Comparison of ENCODE assay signal across 8 mouse cellular contexts in the genomic region with DNA sequence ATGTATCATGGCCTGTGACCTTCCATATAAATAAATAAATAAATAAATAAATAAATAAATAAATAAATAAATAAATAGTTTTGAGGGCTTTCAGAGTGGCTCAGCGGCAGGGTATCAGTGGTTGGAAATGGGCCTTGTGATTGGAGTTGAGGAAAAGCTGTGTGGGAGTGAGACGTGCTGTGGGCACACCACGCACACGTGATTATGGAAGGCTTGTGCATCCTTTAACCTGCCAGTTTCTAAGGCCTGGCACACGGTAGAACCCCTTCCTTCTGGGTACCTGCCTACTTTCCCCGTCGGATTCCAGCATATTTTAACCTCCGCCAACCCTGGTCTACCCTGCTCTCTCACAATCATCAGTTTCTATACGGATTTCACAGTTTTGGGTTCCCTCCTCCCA. TPM values are rescaled to one million over a fixed set of nuclear protein-coding genes. Genes with fewer than 3 reads are reported as not detected.
DNase-seq lines count a peak whose midpoint lies in the region; ATAC-seq and TF ChIP-seq lines count a peak whose summit lies in the region.

No protein-coding gene starts in this region.

- no peak for TF ChIP-seq RAD21 in MEL (IDR thresholded peaks at IDR 0.05; ENCODE audit: low read depth, low read length)

- peak overlapping the region; percentile 55 for H3K4me3 ChIP-seq in heart, postnatal 0 days (ENCODE audit: low read depth, low read length)
- peak overlapping the region; percentile 54 for H3K4me3 ChIP-seq in MEL (ENCODE audit: control insufficient read depth in 1 of 2, insufficient read depth in 1 of 2, low read depth in 2 of 2, low read length in 2 of 2)
- peak overlapping the region; percentile 56 for H3K4me3 ChIP-seq in forebrain, postnatal 0 days (ENCODE audit: low read depth, low read length)
- H3K4me3 ChIP-seq in macrophage (ENCODE audit: inconsistent target), result peak overlapping the region; percentile 17; the same call in 1 of the 2 replicates

- peak overlapping the region; percentile 79 for H3K4me2 ChIP-seq in heart, postnatal 0 days (ENCODE audit: low read depth, low read length)
- peak overlapping the region; percentile 78 for H3K4me2 ChIP-seq in forebrain, postnatal 0 days (ENCODE audit: low read depth)

- no peak for TF ChIP-seq POLR2A in MEL (IDR thresholded peaks at IDR 0.05; ENCODE audit: control insufficient read depth in 1 of 2, insufficient read depth in 1 of 2, low read depth in 1 of 2, low read length in 2 of 2, poor library complexity in 1 of 2)

- DNase-seq in heart, postnatal 0 days (ENCODE audit: low spot score), result no peak
- no peak for DNase-seq in heart, postnatal 10 days
- DNase-seq in MEL (ENCODE audit: low read depth, low spot score), result no peak
- no peak for DNase-seq in forebrain, postnatal 0 days
- no peak for DNase-seq in cerebellum, adult 9-11 months
- no peak for DNase-seq in retina, embryonic 14.5 days (ENCODE audit: low spot score)
- DNase-seq in ovary, adult 18-20 months (ENCODE audit: low spot score), result no peak

- no peak overlapping the region for H3K9ac ChIP-seq in heart, postnatal 0 days (replicated peaks; ENCODE audit: low read depth, low read length)
- peak overlapping the region; percentile 68 for H3K9ac ChIP-seq in MEL (ENCODE audit: control insufficient read depth, low read depth, low read length, poor library complexity, severe bottlenecking)
- peak overlapping the region; percentile 55 for H3K9ac ChIP-seq in forebrain, postnatal 0 days

- no peaks in the 10 kb centered on the region for H3K4me1 ChIP-seq in heart, postnatal 0 days (ENCODE audit: control insufficient read depth, insufficient read depth)
- H3K4me1 ChIP-seq in MEL (ENCODE audit: control insufficient read depth in 1 of 2, insufficient read depth in 2 of 2, low read length in 2 of 2), result peaks cover 0 to 10% of the 10 kb centered on the region in 2 experiments; a peak in 1 of 4 replicates
- no peaks in the 10 kb centered on the region for H3K4me1 ChIP-seq in forebrain, postnatal 0 days (ENCODE audit: insufficient read depth)

- no peak for TF ChIP-seq CTCF in heart, postnatal 0 days (IDR thresholded peaks at IDR 0.05; ENCODE audit: low read depth)
- no peak for TF ChIP-seq CTCF in MEL (IDR thresholded peaks at IDR 0.05 in 2 of 3, conservative IDR thresholded peaks at IDR 0.05 in 1 of 3; ENCODE audit: control insufficient read depth in 1 of 3, insufficient read depth in 1 of 3, low read depth in 2 of 3, low read length in 3 of 3, poor library complexity in 1 of 3, severe bottlenecking in 1 of 3)
- no peak for TF ChIP-seq CTCF in forebrain, postnatal 0 days (IDR thresholded peaks at IDR 0.05; ENCODE audit: low read depth)

- 21% methylated on average over 9 of the region's 9 CpGs for WGBS in heart, postnatal 0 days
- WGBS in forebrain, postnatal 0 days, result 22% methylated on average over 9 of the region's 9 CpGs
- 34% methylated on average over 9 of the region's 9 CpGs for whole genome bisulfite sequencing in macrophage (ENCODE audit: missing documents)

- H3K36me3 ChIP-seq in heart, postnatal 0 days (replicated peaks; ENCODE audit: control insufficient read depth, insufficient read depth, low read length), result no peaks in the 10 kb centered on the region
- H3K36me3 ChIP-seq in MEL (ENCODE audit: control insufficient read depth in 1 of 2, insufficient read depth in 2 of 2, low read length in 2 of 2) (peaks cover 0 to 2% of the 10 kb centered on the region in 2 experiments; a peak in 1 of 4 replicates), macrophage (ENCODE audit: inconsistent target) (no peaks in the 10 kb centered on the region)
- no peaks in the 10 kb centered on the region for H3K36me3 ChIP-seq in forebrain, postnatal 0 days (ENCODE audit: insufficient read depth)

- intact Hi-C loops in heart, postnatal 10 days (cut with DNase I), result loop anchor here (1.0 to 5.0 kb wide), 2 partner anchors 115 to 190 kb away; no protein-coding TSS in a partner anchor

- H3K27ac ChIP-seq in heart, postnatal 0 days (ENCODE audit: low read depth), result no peak overlapping the region
- 0 out of 2 replicates have a peak overlapping the region, but pooled peaks have one; percentile 1 for H3K27ac ChIP-seq in MEL (ENCODE audit: control insufficient read depth, low read depth, low read length)
- H3K27ac ChIP-seq in forebrain, postnatal 0 days (ENCODE audit: low read depth, low read length), result peak overlapping the region; percentile 54; the same call in 1 of the 2 replicates
- H3K27ac ChIP-seq in macrophage, result no peak overlapping the region

- H3K79me2 ChIP-seq in MEL (ENCODE audit: control insufficient read depth, insufficient read depth, low read length, poor library complexity) (no peaks in the 10 kb centered on the region; the same call in 1 of the 2 replicates), macrophage (ENCODE audit: inconsistent target) (no peaks in the 10 kb centered on the region)

- H3K9me3 ChIP-seq in heart, postnatal 0 days (replicated peaks; ENCODE audit: control insufficient read depth, low read length), result no peaks in the 10 kb centered on the region
- no peaks in the 10 kb centered on the region for H3K9me3 ChIP-seq in MEL (replicated peaks; ENCODE audit: insufficient read depth, low read length)
- H3K9me3 ChIP-seq in forebrain, postnatal 0 days (ENCODE audit: low read length), result no peaks in the 10 kb centered on the region

- TF ChIP-seq EP300 in heart, postnatal 0 days (IDR thresholded peaks at IDR 0.05; ENCODE audit: low read depth), result no peak
- TF ChIP-seq EP300 in MEL (IDR thresholded peaks at IDR 0.05; ENCODE audit: low read depth in 1 of 2, low read length in 2 of 2), result no peak

- no peak for ATAC-seq in heart, postnatal 0 days (ENCODE audit: insufficient read depth, low read depth)
- ATAC-seq in forebrain, postnatal 0 days, result peak; percentile 28; the same call in 1 of the 2 replicates

- H3K27me3 ChIP-seq in heart, postnatal 0 days (ENCODE audit: control insufficient read depth, insufficient read depth, low read length), result peaks cover 22% of the 10 kb centered on the region
- H3K27me3 ChIP-seq in MEL (ENCODE audit: control insufficient read depth in 1 of 2, insufficient read depth in 2 of 2, low read length in 2 of 2), result no peaks in the 10 kb centered on the region; a peak in 2 of 4 replicates
- peaks cover 12% of the 10 kb centered on the region for H3K27me3 ChIP-seq in forebrain, postnatal 0 days (ENCODE audit: insufficient read depth, low read length)

RNA-seq across cellular contexts. Expression of a gene that starts 10.8 kb away (rescaled TPM):
- total RNA-seq in heart, postnatal 0 days (2014; rRNA removed; ENCODE audit: low replicate concordance), result 0.92 and 0.93 TPM in 2 replicates
- polyA plus RNA-seq in heart, postnatal 0 days (2015; fragmentation: Nextera tagmentation; extraction: Ambion mirVana), result 0.15 and 0.23 TPM in 2 replicates
- total RNA-seq in heart, postnatal 10 days (2021), result not detected
- not detected in 2 replicates for total RNA-seq in MEL (2012; rRNA removed)
- polyA plus RNA-seq in MEL (2012; ENCODE audit: insufficient read depth in 1 of 2, insufficient read length in 2 of 2, low read depth in 1 of 2, low replicate concordance in 2 of 2, missing spikeins in 1 of 2), result under 1 TPM in 1 of 2 experiments, not detected in 1; 0.21 TPM
- 1.2 and 2.1 TPM in 2 replicates for total RNA-seq in forebrain, postnatal 0 days (2014; rRNA removed)
- 0.88 and 1.3 TPM in 2 replicates for polyA plus RNA-seq in forebrain, postnatal 0 days (2015; fragmentation: Nextera tagmentation; extraction: Ambion mirVana)
- total RNA-seq in macrophage (2018; cell fraction: chromatin; rRNA removed), result not detected
- total RNA-seq in macrophage (2018; cell fraction: cytosol; rRNA removed), result not detected
- total RNA-seq in macrophage (2018; cell fraction: nucleus; rRNA removed), result not detected
- polyA plus RNA-seq in macrophage (2018), result 0.06 TPM in 1 of 3 replicates, not detected in the others

RNA-seq across cellular contexts. Expression of a gene that starts 18.2 kb away (rescaled TPM):
- total RNA-seq in heart, postnatal 0 days (2014; rRNA removed; ENCODE audit: low replicate concordance), result 20.6 and 26.5 TPM in 2 replicates
- 104 and 113 TPM in 2 replicates for polyA plus RNA-seq in heart, postnatal 0 days (2015; fragmentation: Nextera tagmentation; extraction: Ambion mirVana)
- 10 to 100 TPM; 48.9 to 52.1 TPM for total RNA-seq in heart, postnatal 10 days (2021)
- total RNA-seq in MEL (2012; rRNA removed), result 74.0 and 93.2 TPM in 2 replicates
- polyA plus RNA-seq in MEL (2012; ENCODE audit: insufficient read depth in 1 of 2, insufficient read length in 2 of 2, low read depth in 1 of 2, low replicate concordance in 2 of 2, missing spikeins in 1 of 2) (10 to 100 TPM in 1 of 2 experiments, not detected in 1; 71.6 TPM), macrophage (2018) (48.5 to 121 TPM (median 108 TPM) in 3 replicates)
- total RNA-seq in forebrain, postnatal 0 days (2014; rRNA removed), result 73.1 and 105 TPM in 2 replicates
- polyA plus RNA-seq in forebrain, postnatal 0 days (2015; fragmentation: Nextera tagmentation; extraction: Ambion mirVana), result 272 and 326 TPM in 2 replicates
- 10 to 100 TPM in 8 of 26 experiments, 1 to 10 TPM in 18; 1.6 to 34.0 (median 7.9) TPM for total RNA-seq in macrophage (2018; cell fraction: chromatin; rRNA removed)
- total RNA-seq in macrophage (2018; cell fraction: cytosol; rRNA removed), result 100 to 1,000 TPM in 25 of 26 experiments, 10 to 100 TPM in 1; 99.7 to 150 (median 116) TPM
- total RNA-seq in macrophage (2018; cell fraction: nucleus; rRNA removed), result 10 to 100 TPM; 13.6 to 59.6 (median 32.1) TPM

RNA-seq across cellular contexts. Expression of a gene that starts 44.7 kb away (rescaled TPM):
- total RNA-seq in heart, postnatal 0 days (2014; rRNA removed; ENCODE audit: low replicate concordance), result 23.2 and 31.4 TPM in 2 replicates
- 15.5 and 16.8 TPM in 2 replicates for polyA plus RNA-seq in heart, postnatal 0 days (2015; fragmentation: Nextera tagmentation; extraction: Ambion mirVana)
- total RNA-seq in heart, postnatal 10 days (2021), result 10 to 100 TPM; 12.7 to 19.3 TPM
- not detected in 2 replicates for total RNA-seq in MEL (2012; rRNA removed)
- polyA plus RNA-seq in MEL (2012; ENCODE audit: insufficient read depth in 1 of 2, insufficient read length in 2 of 2, low read depth in 1 of 2, low replicate concordance in 2 of 2, missing spikeins in 1 of 2) (not detected), macrophage (2018) (not detected in 3 replicates)
- total RNA-seq in forebrain, postnatal 0 days (2014; rRNA removed), result 3.8 and 4.9 TPM in 2 replicates
- 2.4 and 3.7 TPM in 2 replicates for polyA plus RNA-seq in forebrain, postnatal 0 days (2015; fragmentation: Nextera tagmentation; extraction: Ambion mirVana)
- 1 to 10 TPM in 2 of 26 experiments, under 1 TPM in 2, not detected in 22; 0.13 to 1.7 (median 0.65) TPM for total RNA-seq in macrophage (2018; cell fraction: chromatin; rRNA removed)
- total RNA-seq in macrophage (2018; cell fraction: cytosol; rRNA removed), result under 1 TPM in 8 of 26 experiments, not detected in 18; under 0.01 to 0.14 (median 0.04) TPM
- total RNA-seq in macrophage (2018; cell fraction: nucleus; rRNA removed), result under 1 TPM in 3 of 26 experiments, not detected in 23; 0.10 to 0.34 (median 0.15) TPM

RNA-seq across cellular contexts. Expression of a gene that starts 56.7 kb away (rescaled TPM):
- total RNA-seq in heart, postnatal 0 days (2014; rRNA removed; ENCODE audit: low replicate concordance), result 35.7 and 46.0 TPM in 2 replicates
- polyA plus RNA-seq in heart, postnatal 0 days (2015; fragmentation: Nextera tagmentation; extraction: Ambion mirVana), result 15.9 and 18.2 TPM in 2 replicates
- 10 to 100 TPM; 14.5 to 17.8 TPM for total RNA-seq in heart, postnatal 10 days (2021)
- 5.9 and 7.4 TPM in 2 replicates for total RNA-seq in MEL (2012; rRNA removed)
- polyA plus RNA-seq in MEL (2012; ENCODE audit: insufficient read depth in 1 of 2, insufficient read length in 2 of 2, low read depth in 1 of 2, low replicate concordance in 2 of 2, missing spikeins in 1 of 2) (1 to 10 TPM in 1 of 2 experiments, not detected in 1; 8.4 TPM), macrophage (2018) (2.8 to 4.2 TPM (median 2.9 TPM) in 3 replicates)
- total RNA-seq in forebrain, postnatal 0 days (2014; rRNA removed), result 10.9 and 11.0 TPM in 2 replicates
- 7.1 and 7.6 TPM in 2 replicates for polyA plus RNA-seq in forebrain, postnatal 0 days (2015; fragmentation: Nextera tagmentation; extraction: Ambion mirVana)
- 1 to 10 TPM in 22 of 26 experiments, under 1 TPM in 2, not detected in 2; 0.49 to 7.8 (median 4.1) TPM for total RNA-seq in macrophage (2018; cell fraction: chromatin; rRNA removed)
- total RNA-seq in macrophage (2018; cell fraction: cytosol; rRNA removed), result 1 to 10 TPM; 2.9 to 5.3 (median 4.1) TPM
- 1 to 10 TPM; 1.0 to 9.5 (median 5.9) TPM for total RNA-seq in macrophage (2018; cell fraction: nucleus; rRNA removed)

Comparison
In these comparisons a context has a peak if more than half of its experiments do, and no peak if none do; other contexts are left out.
1. H3K27ac ChIP-seq: peak in MEL (single experiment) and forebrain, postnatal 0 days (single experiment); none in heart, postnatal 0 days (single experiment) and macrophage (single experiment).
2. Peak in every context shown above with its lines, with median percentiles within 50 percentile points of each other: H3K4me3 ChIP-seq.